Mouse (Mus musculus): ENCODE measurements at regions not wholly inside any gene's neighbourhood (a gene's known extent, or its start where the extent isn't known, plus 50 kb on each side); places are given as distances from the start of the nearest gene placed in this dataset.

DNA sequence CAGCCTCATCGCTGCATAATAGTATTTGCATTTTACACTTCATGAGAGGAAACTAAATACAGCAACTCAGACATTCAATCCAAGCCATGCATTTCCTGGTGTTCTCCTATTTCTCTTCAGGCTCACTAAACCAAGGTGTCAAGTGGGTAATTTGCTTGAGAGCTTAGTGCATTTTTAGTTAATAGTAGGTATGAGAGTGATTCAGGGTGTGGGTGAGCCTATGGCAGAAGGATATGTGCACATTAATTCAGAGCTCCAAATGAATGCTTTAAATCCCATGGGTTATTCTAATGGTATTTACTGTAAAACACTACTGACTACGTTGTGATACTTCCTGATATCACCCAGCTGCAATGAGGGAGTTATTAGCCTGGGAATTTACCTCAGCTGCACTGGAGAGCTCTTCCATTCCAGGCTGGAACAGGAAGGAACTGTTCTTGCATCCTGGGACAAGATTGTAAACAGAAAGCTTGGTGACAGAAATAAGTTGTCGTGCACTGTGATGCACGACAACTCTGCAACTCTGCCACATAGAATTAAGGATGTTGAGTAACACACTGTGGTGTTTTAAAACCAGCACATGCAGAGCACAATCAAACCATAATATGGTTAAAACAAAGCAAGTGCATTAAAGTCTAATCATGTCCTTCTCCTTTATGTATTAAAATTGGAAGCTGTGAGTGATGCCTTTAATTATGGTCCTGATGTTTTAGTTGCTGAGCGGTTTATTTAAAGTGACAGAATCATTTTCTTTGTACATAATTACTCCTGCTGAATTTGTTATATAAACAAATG, 170.4 kb upstream of the Setmar start:
- WGBS, result 53% methylated on average over 5 of the region's 5 CpGs
- Histone ChIP-seq H3K9me3 (replicated peaks) (no peaks in the 10 kb centered on the region), H3K27me3 (no peaks in the 10 kb centered on the region), H3K4me2 (no peak overlapping the region), H3K9ac (no peak overlapping the region), H3K4me3 (no peak overlapping the region), H3K4me1 (no peaks in the 10 kb centered on the region), H3K27ac (no peak overlapping the region), H3K36me3 (ENCODE audit: poor library complexity, severe bottlenecking) (no peaks in the 10 kb centered on the region)
- ATAC-seq, result peak; percentile 27; the same call in 1 of the 2 replicates

DNA sequence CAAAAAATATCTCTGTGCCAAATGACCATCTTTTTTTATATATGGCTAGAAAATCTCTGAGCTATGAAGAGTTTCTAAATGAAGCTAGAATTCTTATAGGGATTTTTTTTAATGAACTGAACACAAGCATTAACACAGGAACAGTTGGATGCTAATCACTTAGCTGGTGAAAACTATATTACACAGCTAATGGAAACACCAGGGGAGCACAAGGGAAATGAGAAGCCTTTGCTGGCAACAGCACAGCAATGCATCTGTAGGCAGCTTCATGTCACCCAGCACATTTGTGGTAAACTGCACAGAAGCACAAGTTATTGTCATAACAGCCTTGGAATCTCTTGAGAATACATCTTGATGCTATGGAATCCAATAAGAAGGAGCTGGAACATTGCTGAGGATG, 154.3 kb upstream of the Setmar start:
- Histone ChIP-seq H3K36me3 (ENCODE audit: poor library complexity, severe bottlenecking) (no peaks in the 10 kb centered on the region), H3K9ac (no peak overlapping the region), H3K4me1 (no peaks in the 10 kb centered on the region), H3K4me3 (no peak overlapping the region), H3K9me3 (replicated peaks) (no peaks in the 10 kb centered on the region), H3K4me2 (no peak overlapping the region), H3K27me3 (no peaks in the 10 kb centered on the region), H3K27ac (no peak overlapping the region)
- no peak for ATAC-seq

DNA sequence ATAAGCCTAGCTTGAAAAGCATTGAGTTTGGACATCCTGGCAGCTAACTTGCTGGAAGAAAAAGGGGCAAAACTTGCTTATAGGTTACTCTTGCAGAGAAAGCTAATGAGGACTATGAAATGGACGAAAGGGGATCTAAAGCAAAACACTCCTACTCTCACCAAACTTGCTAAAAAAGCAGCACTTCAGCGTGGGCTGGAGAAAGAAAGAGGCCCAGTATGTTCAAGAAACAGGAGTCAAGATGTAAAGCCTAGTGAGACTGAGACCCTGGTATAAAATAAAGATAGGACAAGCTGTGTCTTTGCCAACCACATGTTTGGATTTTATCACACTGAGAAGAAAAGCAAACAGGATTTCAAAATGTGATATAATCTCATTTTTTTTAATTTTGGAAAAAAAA, 153.5 kb upstream of the Setmar start:
- Histone ChIP-seq H3K4me2 (no peak overlapping the region), H3K27ac (no peak overlapping the region), H3K4me3 (no peak overlapping the region), H3K27me3 (no peaks in the 10 kb centered on the region), H3K36me3 (ENCODE audit: poor library complexity, severe bottlenecking) (no peaks in the 10 kb centered on the region), H3K9me3 (replicated peaks) (no peaks in the 10 kb centered on the region), H3K9ac (no peak overlapping the region), H3K4me1 (no peaks in the 10 kb centered on the region)
- WGBS, result 69% methylated on average over 2 of the region's 2 CpGs
- no peak for ATAC-seq

DNA sequence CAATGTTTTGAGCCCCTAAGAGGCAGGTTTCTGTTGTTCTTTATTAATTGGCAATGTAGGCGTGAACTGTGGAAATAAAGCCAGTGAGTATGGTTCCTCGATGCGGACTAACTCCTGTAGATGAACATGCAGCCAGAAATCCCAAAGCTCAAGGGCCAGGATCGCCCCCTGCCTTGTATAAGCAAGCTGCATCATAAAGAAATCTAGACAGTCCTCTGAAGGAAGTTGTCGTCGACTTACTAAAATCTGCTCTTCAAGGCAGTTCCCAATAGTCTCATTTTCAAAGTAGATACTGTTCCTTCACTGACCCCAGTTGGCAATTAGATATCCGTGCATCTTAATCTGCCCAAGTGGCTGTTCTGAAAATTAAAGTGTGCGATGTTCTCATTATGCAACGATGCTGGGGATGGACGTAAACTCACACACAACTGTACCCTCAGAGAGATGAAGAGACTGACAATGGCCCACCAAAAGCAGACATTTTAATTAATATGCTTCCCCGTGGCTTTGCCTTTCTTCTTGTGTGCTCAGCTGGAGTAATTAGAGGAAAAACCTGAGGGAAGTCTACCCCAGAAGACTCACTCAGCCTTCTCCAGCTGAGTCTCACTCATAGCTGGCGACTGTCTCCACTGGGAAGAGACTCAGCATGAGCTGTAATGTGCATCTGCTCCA, 141.2 kb upstream of the Setmar start:
- H3K9ac ChIP-seq, result no peak overlapping the region
- H3K36me3 ChIP-seq (ENCODE audit: poor library complexity, severe bottlenecking), result no peaks in the 10 kb centered on the region
- no peak overlapping the region for H3K27ac ChIP-seq
- ATAC-seq, result peak; percentile 68
- H3K9me3 ChIP-seq (replicated peaks), result no peaks in the 10 kb centered on the region
- 66% methylated on average over 12 of the region's 12 CpGs for WGBS
- no peak overlapping the region for H3K4me3 ChIP-seq
- no peaks in the 10 kb centered on the region for H3K27me3 ChIP-seq
- no peak overlapping the region for H3K4me2 ChIP-seq
- H3K4me1 ChIP-seq, result no peaks in the 10 kb centered on the region

DNA sequence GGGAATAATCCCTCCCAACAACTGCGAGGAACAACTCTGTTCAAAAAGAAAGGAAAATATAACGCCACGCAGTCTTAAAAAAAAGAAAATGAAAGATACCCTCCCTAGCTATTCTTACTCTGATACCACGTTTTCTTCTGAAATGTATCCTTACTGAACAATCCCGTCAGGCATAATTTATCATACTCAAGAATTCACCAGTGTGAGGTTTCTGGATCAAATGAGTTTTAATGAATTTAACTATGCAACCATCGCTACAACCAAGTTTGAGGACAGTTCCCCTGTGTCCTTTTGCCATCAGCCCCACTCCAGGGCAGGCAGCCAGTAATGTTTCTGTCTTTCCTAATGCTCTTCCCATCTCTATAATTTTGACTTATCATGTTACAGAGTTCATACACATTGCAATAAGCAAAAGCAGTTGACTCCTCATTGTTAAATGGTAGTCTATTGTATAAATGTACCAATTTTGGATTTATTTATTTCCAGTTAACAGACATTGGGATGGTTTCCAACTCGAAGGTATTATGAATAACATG, 140.6 kb upstream of the Setmar start:
- H3K4me2 ChIP-seq, result no peak overlapping the region
- 76% methylated on average over 7 of the region's 7 CpGs for WGBS
- H3K36me3 ChIP-seq (ENCODE audit: poor library complexity, severe bottlenecking), result no peaks in the 10 kb centered on the region
- no peaks in the 10 kb centered on the region for H3K4me1 ChIP-seq
- no peak overlapping the region for H3K9ac ChIP-seq
- H3K27ac ChIP-seq, result no peak overlapping the region
- ATAC-seq, result no peak; the same call in 1 of the 2 replicates
- H3K27me3 ChIP-seq, result no peaks in the 10 kb centered on the region
- no peaks in the 10 kb centered on the region for H3K9me3 ChIP-seq (replicated peaks)
- no peak overlapping the region for H3K4me3 ChIP-seq

DNA sequence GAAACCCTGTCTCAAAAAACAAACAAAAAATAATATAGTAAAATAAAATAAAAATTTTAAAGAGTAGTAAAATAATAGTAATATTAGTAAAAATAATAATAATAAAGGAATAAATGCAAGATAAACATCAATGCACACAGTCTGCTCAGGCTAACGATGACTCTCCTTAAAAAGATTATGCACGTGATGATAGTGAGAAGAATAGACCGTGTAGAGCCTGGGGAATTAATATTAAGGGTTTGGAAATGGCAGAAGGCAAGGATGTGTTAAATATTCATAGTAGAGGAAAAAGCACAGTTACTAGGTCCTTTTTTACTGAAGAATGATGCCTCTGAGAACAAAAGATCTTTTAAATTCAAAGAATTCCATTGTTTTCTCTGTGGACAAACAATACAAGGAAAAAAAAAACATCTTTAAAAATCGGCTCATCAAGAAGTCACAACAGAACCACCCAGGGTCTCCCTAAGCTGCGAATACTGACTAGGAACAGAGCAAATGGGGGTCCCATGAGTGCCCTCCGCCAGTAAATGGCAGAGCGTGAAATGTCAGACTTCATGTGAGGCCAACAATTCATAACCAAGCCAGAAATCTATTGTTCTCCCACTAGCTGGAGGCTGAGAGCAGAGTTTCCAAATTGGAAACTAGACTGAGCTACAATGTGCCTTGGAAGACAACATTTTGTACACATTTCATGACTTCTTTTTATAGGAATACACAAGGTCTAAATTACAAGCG, 134.2 kb upstream of the Setmar start:
- H3K27me3 ChIP-seq, result no peaks in the 10 kb centered on the region
- ATAC-seq, result no peak
- H3K9me3 ChIP-seq (replicated peaks), result no peaks in the 10 kb centered on the region
- no peaks in the 10 kb centered on the region for H3K4me1 ChIP-seq
- no peak overlapping the region for H3K4me2 ChIP-seq
- no peak overlapping the region for H3K9ac ChIP-seq
- H3K4me3 ChIP-seq, result no peak overlapping the region
- no peak overlapping the region for H3K27ac ChIP-seq
- WGBS, result 57% methylated on average over 8 of the region's 8 CpGs
- H3K36me3 ChIP-seq (ENCODE audit: poor library complexity, severe bottlenecking), result no peaks in the 10 kb centered on the region

DNA sequence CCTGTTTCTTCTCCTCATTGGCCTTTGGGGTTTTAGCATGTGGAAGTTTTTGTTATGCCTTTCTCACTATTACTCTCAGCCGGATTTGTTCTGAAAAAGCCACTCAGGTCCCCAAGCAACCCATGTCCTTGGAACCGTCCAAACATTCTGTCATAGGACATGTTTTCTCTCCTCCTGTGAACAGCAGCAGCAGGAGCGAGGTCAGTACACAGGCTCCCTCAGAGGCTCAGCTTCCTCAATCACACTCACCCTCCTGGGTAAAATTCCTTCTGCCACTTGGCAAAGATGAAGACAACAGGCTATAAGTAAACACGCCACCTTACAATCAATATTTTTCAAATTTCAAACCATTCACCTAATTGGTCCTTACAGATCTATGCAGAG, 133.7 kb upstream of the Setmar start:
- H3K27ac ChIP-seq, result no peak overlapping the region
- H3K36me3 ChIP-seq (ENCODE audit: poor library complexity, severe bottlenecking), result no peaks in the 10 kb centered on the region
- no peak for ATAC-seq
- H3K4me1 ChIP-seq, result no peaks in the 10 kb centered on the region
- H3K4me3 ChIP-seq, result no peak overlapping the region
- H3K4me2 ChIP-seq, result no peak overlapping the region
- no peak overlapping the region for H3K9ac ChIP-seq
- H3K27me3 ChIP-seq, result no peaks in the 10 kb centered on the region
- H3K9me3 ChIP-seq (replicated peaks), result no peaks in the 10 kb centered on the region
- WGBS, result 81% methylated on average over 4 of the region's 4 CpGs

DNA sequence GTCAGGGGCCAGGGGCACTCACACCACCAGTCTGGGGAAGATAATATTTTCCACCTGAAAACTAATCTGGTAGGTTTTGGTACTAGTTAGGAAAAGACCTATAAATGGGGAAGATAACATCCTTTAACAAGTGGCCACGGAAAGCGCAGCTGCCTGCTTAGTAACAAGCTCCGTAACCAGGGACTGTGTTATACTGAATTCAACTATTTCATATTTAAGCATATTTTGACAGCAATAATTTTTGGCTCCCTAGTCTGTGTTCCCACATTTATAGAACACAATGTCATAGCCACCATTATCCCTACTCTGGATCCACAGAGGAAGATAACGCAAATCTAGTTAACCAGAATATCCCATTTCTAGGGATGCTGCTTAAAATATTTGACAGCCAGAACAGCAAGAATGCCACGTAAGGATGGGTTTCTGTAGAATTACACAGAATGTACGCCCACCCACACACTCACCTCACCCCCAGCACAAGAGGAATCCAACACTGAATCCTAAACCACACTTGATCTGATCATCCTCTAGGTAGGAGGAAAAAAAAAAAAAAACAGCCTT, 128.7 kb upstream of the Setmar start:
- Histone ChIP-seq H3K4me3 (no peak overlapping the region), H3K4me2 (no peak overlapping the region), H3K36me3 (ENCODE audit: poor library complexity, severe bottlenecking) (no peaks in the 10 kb centered on the region), H3K27me3 (no peaks in the 10 kb centered on the region), H3K27ac (no peak overlapping the region), H3K4me1 (no peaks in the 10 kb centered on the region), H3K9ac (no peak overlapping the region), H3K9me3 (replicated peaks) (no peaks in the 10 kb centered on the region)
- 93% methylated on average over 6 of the region's 6 CpGs for WGBS
- no peak for ATAC-seq

DNA sequence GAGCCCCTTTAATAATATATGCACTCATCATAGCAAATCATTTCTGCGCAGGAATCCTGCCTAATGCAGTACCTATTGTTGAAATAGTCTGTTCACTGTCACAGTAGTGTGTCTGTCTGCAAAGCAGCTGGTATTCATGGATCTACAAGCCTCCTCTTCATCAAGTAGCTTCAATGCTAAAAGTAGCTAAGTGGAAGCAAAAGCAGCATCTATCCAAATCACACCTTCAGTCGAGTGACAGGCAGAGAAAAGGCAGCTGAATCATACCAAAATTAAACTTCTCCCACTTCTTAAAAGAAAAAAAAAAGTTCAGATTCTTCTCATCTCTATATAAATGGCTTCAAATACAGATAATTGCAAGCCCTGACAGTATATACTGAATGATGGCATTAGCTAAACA, 96.2 kb upstream of the Setmar start:
- Histone ChIP-seq H3K36me3 (ENCODE audit: poor library complexity, severe bottlenecking) (no peaks in the 10 kb centered on the region), H3K4me3 (no peak overlapping the region), H3K4me1 (no peaks in the 10 kb centered on the region), H3K27ac (no peak overlapping the region), H3K9ac (no peak overlapping the region), H3K9me3 (replicated peaks) (no peaks in the 10 kb centered on the region), H3K4me2 (no peak overlapping the region), H3K27me3 (no peaks in the 10 kb centered on the region)
- no peak for ATAC-seq
- WGBS, result 88% methylated on average over 2 of the region's 2 CpGs

DNA sequence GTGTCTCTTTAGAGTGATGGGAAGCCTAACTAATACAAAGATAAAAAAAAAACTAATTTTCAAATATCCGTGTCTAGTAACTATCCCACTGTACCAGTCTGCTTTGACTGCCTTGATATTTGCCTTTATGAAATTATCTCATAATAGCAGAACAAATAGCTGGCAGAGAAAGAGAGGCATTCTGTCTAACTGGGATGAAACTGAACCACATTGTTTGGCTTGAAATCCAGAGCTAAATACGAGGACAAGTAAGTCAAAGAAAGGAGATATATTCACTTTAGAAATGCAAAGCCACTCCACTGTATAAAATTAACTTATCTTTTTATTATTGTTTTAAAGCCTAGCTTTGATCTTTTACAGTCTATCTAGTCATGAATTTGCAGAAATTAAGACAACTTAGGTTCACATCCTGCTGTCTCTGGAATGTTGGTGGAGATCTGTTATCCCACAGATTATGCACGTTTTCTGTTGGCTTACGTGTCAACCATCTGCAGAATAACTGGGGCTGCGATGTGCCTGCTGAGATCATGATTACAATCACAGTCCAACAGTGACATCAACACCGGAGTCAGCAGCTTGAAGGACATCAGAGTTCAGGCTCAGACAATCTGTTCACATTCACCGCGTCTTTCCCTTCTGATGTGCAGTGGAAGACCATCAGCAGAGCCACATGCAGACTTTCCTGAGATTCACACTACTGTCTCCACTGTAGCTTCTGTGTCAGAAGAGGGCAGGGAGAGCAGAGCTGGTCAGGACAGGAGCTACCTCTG, 65.7 kb upstream of the Setmar start:
- Histone ChIP-seq H3K9me3 (replicated peaks) (no peaks in the 10 kb centered on the region), H3K27me3 (no peaks in the 10 kb centered on the region), H3K4me1 (no peaks in the 10 kb centered on the region), H3K27ac (no peak overlapping the region), H3K36me3 (ENCODE audit: poor library complexity, severe bottlenecking) (no peaks in the 10 kb centered on the region), H3K9ac (no peak overlapping the region), H3K4me3 (no peak overlapping the region), H3K4me2 (no peak overlapping the region)
- no peak for ATAC-seq
- WGBS, result 85% methylated on average over 8 of the region's 8 CpGs

DNA sequence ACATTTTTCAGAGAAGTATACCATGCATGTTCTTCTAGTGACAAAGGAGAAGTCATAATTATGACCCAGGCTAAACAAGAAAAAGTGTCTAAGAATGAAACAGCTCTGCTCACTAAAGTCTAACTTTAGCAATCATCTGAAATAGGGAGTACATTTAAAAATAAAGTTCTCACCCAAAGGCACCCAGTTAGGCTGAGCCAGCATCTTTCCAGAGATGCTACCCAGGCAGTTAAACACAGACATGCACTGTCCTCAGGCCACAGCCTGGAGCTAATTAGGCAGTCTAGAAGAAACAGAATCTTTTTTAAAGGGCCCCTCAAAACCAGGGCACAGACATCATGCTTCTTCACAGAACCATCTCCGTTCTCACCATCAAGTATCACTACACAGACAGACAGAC, 61.6 kb upstream of the Setmar start:
- Histone ChIP-seq H3K4me2 (no peak overlapping the region), H3K36me3 (ENCODE audit: poor library complexity, severe bottlenecking) (no peaks in the 10 kb centered on the region), H3K9me3 (replicated peaks) (no peaks in the 10 kb centered on the region), H3K27me3 (no peaks in the 10 kb centered on the region), H3K4me3 (no peak overlapping the region), H3K9ac (no peak overlapping the region), H3K4me1 (no peaks in the 10 kb centered on the region), H3K27ac (no peak overlapping the region)
- no peak for ATAC-seq
- 88% methylated on average over 1 of the region's 1 CpGs for WGBS
